Mouse (Mus musculus): ENCODE measurements around the gene Met. TPM values are rescaled to one million over a fixed set of nuclear protein-coding genes. Genes with fewer than 3 reads are reported as not detected.

The Met gene
- total RNA-seq (2015) (57.4 and 59.1 TPM in 2 replicates), total RNA-seq (2017) (49.0 and 57.1 TPM in 2 replicates)

DNA sequence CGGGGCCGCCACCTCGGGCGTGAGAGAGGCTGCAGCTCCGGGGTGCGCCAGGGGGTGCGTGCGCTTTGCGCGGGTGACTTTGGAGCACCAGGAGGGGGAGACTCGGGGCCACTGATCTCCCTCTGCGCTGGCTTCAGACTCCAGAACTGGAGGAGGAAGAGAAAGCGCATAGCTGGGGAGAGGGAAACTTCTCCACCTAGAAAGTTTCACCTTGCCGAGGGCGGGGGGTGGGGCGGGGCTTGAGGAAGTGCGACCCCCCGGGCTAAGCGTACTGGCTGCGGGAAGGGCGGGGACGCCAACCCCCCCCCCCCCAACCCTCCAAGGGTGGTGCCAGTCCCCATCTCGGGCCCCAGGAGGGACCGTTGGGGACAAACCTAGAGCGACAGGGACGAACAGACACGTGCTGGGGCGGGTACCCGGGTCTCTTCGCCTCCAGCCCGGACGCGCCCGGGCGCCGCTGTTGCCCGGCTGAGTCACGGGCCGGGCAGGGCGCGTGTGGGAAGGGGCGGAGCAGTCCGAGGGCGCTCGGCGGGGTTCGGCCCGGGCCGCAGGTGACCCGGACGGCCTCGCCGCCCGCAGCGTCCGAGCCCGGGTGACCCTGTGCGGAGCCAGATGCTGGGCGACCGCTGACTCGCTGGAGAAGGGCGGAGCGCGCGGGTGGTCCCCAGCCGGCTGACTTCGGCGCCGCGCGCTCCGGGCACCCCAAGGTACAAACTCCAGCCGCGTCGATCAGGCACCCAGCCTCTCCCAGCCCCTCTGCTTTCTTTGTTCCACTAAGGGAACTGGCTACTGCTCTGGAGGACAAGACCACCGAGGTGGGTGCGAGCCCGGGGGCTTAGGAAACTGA is at the start of gene Met:
Gene Met, plus strand, starts transcription at position 367 of the 847 bp plus-strand sequence.
- ATAC-seq (ENCODE audit: poor library complexity, severe bottlenecking), result peak; percentile 85

DNA sequence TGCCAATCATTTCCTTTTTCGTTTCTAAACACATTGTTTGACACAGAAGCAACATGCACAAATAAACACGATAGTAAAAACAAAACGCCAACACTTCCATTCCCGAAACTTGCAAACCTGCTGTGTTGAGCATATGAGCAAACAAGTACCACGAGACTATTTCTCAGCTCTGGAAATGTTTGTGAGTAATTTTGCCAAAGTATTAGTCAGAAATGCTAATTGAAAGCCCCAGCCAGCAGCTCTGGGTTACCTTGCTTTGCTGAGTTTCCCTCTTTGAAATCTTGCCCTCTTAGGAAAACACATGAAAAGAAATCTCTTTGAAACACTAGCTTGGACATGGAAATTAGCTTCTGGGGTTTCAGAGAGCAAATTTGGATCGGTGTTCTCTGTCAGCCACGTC is 45.4 kb upstream of the Met start:
- ATAC-seq (ENCODE audit: poor library complexity, severe bottlenecking), result no peak

DNA sequence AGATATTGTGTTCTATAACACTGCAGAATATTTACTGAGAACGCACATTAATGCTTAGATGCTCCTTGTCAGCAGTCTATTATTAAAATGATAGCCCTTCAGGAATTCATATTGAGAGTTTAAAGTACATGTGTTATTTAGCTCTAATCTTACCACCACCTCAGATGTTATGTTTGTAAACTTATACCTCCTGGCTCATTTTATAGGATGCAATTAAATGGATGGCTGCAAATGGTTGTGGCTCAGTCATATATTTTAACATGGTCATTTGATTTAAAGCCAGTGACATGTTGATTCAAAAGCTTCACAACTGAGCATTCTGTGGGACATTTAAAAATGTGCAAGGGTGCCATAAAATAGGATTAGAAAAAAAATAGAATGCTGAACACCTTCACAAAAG is 41.2 kb upstream of the Met start:
- ATAC-seq (ENCODE audit: poor library complexity, severe bottlenecking), result no peak

DNA sequence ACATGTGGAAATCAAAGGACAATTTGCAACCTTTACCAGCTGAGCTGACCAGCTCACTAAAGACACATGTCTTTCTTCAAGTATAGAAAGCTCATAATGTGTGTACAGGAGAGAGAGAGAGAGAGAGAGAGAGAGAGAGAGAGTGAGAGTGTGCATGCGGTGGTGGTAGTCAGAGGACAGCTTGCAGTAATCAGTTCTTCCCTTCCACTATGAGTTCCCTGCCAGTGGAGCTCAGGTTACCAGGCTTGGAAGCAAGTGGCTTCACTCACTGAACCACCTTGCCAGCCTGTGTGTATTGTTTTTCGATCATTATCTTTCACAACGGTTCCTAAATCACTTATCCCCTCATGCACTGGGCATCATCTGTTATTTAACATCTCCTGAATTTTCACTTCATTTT is 34.6 kb upstream of the Met start:
- ATAC-seq (ENCODE audit: poor library complexity, severe bottlenecking), result no peak

DNA sequence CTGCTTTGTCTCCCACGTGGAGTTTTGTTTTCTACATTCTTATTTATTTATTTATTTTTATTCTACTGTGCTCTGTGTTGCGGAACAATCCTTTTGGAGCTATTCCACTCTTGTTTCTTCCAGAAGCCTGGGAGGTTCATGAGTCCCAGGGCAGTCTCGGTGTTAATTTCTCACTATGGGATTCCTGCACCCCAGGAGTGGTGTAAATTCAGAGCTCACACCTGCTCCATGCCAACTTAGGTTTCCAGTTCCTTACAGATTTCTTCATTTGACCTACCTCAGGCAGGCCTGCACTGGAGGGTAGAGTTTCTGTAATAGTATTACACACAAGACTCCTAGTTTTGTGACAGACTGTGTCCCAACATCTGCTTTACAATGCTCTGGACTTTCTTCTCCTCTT is 34.0 kb upstream of the Met start:
- no peak for ATAC-seq (ENCODE audit: poor library complexity, severe bottlenecking)

DNA sequence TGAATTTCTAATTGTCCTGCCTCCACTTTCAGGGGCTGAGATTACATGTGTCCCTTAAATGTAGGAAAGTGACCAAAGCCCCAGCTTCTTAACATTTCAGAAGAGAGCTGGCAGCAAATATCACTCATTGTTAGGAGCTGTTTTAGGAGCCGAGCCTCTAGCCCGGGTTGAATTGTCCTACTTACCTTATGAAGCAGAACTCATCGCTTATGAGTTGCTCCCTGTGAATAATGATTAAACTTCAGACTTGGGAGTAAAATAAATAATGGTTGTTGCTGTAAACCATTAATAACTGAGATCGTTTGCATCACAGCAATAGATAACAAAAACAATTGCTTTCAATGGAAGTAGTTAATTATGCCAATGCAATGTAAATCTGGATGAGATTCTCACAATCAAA is 20.3 kb upstream of the Met start:
- no peak for ATAC-seq (ENCODE audit: poor library complexity, severe bottlenecking)

DNA sequence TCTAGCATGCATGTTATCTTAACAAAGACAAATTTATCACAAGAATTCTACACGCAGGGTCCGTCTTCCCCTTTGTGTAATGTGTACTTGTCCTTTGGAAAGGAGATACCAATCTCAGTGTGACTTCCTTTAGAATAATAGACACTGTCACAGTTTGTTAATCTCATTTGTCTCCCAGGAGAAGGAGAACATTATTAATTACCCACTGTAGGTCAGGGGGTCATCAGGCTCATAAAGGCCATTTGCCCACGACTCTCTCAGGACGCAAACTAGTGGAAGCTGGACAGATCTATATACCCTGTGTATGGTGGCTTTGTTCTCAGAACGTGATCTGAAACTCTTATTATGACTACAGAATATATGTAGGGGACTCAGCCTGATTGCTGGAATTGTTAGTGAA is 12.3 kb upstream of the Met start:
- no peak for ATAC-seq (ENCODE audit: poor library complexity, severe bottlenecking)

DNA sequence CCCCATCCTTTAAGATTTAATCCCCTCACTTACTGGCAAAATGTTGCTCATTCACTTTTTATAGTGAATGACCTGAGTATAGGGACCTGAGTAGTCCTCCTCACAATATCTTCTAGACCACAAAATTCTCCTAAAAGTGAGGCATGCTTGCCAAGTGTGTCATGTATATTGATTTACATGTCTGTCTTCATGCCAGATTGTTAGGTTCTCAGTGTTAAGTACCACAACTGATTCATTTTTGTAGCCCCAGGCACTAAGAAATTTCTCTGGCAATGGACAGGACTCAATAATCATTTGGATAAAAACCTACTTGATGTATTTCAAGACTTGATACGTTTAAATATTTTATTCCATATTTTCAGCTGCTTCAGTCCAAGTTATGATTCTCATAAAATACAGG is 8.5 kb upstream of the Met start:
- no peak for ATAC-seq (ENCODE audit: poor library complexity, severe bottlenecking)

DNA sequence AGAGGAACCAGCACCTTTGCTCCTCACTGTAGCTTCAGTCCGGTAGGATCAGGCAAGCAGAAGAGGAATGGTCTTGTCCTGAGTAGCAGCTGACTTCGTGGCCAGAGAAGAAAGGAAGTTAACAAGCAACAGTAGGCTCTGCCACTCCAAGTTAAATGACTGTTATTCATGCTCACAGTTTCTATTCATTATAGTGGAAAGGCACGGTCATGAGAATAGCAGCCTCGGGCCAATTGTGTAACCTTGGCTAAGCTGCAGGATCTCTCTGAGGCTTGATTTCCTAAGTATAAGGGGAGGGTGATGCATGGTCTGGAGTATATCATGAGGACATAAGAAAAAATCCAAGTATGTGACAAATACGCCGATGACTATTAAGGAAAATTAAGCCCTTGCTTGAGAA is 4.0 kb upstream of the Met start:
- no peak for ATAC-seq (ENCODE audit: poor library complexity, severe bottlenecking)

DNA sequence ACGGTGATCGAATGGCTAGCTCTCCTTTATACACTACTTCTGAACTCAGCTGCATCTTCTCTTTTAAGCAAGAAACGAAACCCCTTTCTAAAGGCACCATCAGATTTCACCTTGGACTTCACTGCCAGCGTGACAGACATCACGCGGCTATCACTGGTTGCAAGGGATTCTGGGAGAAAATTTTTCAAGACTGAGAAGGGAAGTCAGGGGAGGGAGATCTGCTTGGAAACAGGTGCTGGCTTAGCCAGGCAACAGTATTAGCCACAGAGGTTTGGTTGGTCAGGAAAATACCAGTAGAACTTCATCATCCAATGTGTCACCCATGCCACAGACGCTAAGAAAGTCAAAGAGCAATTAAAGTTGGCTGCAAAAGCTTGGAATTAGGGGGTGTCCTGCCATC is 2.2 kb upstream of the Met start:
- ATAC-seq (ENCODE audit: poor library complexity, severe bottlenecking), result no peak

DNA sequence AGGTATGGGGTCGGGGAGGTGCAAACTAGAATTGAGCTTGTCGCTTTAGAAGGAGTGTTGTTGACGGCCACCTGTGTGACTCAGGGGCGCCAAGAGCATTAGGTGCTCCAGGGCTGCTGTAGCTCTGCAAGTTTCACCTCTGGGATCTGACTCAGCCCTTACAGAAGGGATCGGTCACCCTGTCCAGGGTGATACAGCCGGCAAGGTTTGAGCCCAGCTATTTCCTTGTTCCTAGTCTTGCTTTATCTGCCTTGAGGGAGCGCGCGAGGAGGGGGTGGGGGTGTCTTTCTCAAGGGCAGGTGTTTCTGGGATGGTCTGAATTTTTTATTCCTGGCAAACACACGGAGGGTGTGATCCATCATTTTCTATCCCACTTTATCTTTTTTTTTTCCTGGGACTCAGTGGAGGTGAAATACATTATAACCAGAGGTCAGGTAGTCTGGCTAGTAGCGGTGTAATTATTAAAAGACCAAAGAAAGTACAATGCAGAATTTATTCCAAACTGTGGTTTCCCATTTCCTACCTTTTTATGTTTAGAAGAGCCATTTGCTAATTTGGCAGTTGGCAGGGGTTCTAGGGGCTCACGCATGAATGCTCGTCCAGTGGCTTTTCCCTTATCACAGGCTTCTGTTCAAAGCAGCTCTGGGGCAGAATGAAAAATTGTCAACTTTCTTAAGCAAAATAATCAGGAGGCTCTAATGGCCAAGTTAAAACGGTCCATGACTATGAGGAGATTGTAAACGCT is 853 bp downstream of the Met start:
- ATAC-seq (ENCODE audit: poor library complexity, severe bottlenecking), result 0 out of 2 replicates have a peak, but pooled peaks have one; percentile 2

DNA sequence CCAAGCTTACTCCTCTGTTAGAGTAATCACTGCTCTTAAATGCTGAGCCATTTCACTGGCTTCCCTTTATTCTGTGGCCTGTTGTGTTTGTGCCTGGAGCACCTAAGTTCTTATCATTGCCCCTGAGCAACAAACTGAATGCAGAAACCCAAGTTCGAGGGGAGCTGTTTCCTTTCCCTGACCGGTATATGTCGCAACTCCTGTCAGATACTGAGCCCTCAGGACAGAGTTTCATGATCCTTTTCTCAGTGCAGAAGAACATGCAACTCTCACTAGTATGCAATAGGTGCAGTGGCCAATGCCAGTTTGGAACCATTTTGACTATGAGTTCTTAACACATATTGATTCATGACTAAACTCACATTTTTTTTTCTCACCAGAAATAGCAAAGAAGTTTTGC is 2.9 kb downstream of the Met start:
- peak; percentile 30; the same call in 1 of the 2 replicates for ATAC-seq (ENCODE audit: poor library complexity, severe bottlenecking)

DNA sequence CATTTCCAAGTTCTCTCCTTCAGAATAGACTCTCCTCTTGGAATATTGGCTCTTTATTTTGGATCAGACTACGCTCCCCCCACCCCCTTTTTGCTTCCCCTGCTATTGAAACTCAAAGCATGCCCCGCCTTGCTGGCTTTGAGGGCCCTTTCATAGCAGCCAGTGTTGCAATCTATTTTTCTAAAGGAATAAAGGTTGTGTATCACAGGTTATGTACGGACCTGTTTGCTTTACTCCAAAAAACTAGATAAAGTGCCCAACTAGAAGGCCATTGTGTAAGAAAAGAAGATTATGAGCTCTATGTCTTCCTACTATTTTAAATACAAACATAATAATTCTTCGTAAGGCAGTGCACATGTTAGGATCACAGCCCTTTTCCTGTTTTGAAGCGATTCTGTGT is 5.4 kb downstream of the Met start:
- ATAC-seq (ENCODE audit: poor library complexity, severe bottlenecking), result no peak

DNA sequence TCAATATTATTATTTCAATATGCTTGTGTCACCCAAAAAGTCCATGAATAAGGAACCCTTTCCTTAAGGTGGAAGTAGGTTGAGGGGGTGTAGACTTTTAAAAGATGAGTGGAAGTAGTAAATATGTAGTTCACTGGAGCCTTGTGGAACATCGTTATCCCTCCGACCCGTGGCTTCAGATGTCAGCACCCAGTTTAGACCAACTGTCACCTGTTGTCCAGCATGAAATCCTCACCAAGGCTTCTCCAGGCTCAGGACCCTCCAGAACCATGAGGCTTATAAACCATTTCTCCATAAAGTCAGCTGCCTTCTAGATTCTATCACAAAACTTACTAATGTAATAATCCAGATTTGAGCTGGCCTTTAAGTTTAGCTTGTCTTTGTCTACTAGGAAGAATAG is 9.5 kb downstream of the Met start:
- ATAC-seq (ENCODE audit: poor library complexity, severe bottlenecking), result no peak

DNA sequence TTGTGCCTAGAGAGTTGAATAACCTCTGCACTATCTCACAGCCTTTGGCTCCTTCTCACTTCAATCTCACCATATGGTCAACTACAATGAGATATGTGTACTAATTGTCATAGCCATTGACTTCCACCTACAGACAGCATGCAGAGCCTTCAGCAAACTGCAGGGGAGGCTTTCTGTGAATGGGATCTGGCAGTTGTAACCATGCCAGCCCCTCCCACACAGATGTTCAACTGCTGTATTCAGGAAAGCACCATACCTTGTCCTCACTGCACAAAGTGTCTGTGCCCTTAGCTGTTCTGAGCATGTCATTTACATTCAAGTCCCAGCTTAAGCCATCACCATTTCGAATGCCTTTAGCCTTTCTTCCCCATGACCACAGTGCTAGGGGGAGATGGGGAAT is 14.2 kb downstream of the Met start:
- ATAC-seq (ENCODE audit: poor library complexity, severe bottlenecking), result no peak

DNA sequence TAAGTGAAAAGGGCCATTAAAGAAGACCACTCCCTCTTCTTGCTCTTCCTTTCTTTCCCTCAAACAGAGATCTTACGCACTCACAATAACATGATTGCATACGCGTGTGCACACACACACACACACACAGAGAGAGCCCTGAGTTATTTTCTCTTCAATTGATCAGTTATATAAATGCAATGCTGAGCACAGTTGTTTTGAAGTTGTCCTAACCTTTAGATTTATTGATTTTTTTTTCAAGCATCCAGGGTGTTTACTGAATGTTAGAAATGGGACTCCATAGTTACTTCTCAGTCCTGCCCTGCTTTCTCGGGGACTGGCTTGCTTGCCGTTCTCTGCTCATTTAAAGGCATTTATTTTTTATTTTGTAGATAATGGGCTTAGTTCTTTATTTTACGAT is 14.7 kb downstream of the Met start:
- no peak for ATAC-seq (ENCODE audit: poor library complexity, severe bottlenecking)

DNA sequence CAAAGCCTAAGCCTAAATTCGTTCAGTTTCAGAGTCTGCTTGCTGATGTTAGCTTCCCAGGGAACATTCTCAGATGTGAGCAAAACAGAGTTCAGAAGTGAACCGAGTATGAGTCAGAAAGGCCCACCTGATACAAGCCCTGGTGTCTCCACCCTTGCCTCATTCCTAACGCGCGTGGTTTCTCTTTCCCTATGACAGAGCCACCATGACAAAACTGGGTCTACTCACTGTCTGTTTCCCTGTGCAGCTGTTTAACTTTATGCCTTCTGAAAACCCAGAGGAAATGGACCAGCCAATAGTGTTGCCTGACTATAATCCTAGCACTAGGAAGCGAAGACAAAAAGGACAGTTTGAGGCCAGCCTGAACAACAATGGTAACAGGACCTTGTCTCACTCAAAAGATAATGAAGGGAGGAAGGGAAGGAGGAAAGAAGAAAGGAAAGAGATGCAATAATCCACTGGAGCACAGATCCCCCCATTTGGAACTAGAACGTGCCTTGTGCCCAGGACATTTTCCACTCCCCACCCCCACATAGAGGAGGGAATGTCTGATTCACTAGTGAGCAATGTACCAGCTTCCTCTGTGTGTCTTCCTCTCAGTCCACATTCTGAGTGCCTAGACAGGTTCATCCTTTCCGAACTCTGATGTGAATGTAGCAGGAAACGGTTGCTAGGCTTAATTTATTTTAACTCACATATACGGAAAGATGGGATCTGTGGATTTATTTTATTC is 15.4 kb downstream of the Met start:
- ATAC-seq (ENCODE audit: poor library complexity, severe bottlenecking), result no peak

DNA sequence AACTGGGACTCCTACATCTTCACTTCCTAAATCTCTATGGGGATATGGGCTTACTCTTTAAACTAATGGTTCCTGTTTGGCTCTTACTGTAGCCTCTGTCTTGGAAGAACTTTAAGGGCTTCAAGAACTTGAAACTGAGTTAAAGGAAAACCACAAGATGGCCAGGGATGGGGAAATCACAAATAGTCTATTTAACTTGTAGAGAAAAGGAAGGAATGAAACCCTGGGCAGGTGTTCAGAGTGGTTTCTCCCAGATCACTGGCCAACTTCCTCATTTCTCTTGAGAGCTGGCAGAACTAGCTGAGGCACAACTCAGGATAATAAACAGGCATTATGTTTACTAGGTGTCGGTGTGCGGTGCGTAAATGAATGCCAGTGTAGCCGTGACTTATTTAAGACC is 17.5 kb downstream of the Met start:
- peak; percentile 91 for ATAC-seq (ENCODE audit: poor library complexity, severe bottlenecking)

DNA sequence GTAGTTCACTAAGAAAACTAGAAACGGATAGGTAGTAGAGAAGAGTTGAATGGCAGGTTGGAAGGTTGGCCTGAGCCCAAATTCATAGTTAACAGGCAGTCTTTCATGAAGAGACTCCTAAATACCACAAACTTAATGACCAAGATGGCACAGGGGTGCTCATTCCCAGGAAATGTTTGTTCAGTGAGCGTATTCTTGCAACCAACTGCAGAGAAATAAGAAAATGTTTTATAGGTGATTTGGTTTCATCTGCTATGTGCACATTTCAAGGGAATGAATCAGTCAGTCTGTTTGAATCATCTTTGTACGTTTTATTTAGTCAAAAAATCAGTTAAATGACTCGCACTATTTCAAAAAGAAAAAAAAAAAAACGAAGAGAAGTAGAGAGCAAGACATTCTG is 21.6 kb downstream of the Met start:
- ATAC-seq (ENCODE audit: poor library complexity, severe bottlenecking), result no peak

DNA sequence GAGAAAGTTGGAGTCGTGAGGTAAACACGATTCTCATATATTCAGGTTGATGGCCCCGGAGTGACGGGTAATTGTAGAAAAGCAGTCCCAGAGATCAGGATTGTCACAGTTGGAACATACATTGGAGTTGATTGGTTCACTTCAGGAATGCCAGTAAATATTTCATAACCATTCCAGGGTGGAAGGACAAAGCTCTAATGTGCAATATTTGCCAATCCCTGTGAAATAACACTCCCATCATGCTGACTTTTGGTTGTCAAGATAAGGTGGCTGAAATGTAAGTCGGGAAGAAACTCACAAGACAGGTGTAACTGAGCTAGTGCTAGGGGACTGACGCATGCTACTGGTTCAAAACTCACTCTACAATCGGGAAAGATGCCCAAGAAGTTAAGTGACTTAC is 22.2 kb downstream of the Met start:
- ATAC-seq (ENCODE audit: poor library complexity, severe bottlenecking), result no peak

DNA sequence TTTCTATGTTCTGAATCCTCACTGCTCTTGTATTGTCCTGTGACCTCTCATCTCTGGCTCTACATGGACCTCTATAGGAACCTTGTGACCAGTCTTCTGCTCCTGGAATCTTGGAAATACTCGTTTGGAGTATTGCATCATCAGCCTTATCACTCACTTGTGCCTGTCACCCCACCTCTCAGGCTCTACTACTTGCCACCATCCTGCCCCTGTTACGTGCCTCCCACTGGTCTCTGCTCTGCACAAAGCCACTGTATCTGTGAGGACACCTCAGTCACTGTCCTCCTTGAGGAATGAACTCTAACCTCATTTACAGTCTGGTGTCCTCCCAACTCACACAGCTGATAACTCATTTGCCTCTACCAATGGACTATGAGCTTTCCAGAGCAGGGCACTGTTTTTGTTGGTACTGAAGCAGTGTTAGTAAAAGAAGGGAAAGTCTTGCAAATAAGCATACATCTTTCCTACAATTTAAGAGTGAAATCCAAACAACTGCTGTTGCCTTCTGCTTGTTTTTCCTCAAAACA is 24.8 kb downstream of the Met start:
- ATAC-seq (ENCODE audit: poor library complexity, severe bottlenecking), result no peak

Data from megakaryocyte, adult 5-6 weeks (primary cell).